Mouse (Mus musculus) layer of hippocampus, adult 11-12 months (tissue): ENCODE measurements around the gene Tbc1d10a.

Source experiments
- DNase-seq: peaks from one replicate; pipeline ENCODE4 v3.0.0; 2022; ENCODE audit warnings: low spot score

Gene Tbc1d10a

DNA sequence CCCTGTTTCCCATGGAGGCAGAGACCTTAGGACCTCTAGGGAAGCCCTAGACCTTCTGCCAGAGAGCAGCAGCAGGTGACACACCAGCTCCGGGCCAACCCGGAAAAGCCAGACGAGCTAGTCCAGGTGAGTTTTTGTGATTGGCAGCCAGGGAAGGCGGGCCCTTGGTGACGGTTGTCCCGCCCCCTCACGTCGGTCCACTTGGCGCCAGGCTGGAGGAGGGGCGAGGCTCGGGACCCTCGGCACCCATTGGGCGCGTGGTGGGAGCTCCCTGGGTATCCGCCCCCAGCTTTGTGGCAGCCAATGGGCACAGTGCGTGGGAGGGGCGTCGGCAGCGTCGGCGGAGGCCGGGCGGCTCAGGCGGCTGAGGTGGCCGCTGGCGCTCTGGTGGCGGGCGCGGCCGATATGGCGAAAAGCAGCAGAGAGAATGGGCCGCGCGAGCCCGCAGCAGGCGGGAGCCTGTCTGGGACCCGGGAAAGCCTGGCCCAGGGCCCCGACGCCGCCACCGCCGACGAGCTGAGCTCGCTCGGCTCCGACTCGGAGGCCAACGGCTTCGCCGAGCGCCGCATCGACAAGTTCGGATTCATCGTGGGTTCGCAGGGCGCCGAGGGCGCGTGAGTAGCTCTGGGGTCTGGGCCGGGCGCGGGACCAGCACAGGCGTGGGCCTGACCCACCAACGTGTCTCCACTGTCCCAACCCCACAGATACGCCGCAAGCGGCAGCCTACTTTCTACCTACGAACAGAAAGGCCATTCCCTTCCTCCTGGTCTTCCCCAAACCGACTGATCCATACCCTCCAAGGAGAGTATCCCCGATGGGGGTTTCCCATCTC lies at the start of gene Tbc1d10a:
Gene Tbc1d10a (plus strand): TSS at position 304 of the 832 bp plus-strand sequence.
- DNase-seq: peak; percentile 98

DNA sequence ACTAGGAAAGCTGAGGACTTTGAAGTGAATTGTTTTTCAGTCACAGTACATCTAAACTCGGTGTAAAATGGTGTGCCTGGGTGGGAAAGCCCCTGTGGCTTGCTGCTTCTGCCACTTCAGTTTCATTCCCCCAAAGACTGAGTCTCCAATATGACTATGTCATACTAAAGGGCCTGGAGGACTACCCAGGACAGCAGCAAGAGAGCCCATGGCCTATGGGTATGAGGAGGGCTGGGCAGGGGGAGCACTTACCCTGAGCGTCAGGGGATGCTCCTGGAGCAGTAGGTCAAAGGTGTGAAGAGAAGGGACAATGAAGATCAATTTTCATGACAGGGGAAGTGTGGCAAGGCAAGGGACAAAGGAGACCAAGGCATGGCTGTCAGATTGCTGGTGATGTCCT lies 47.6 kb upstream of the Tbc1d10a start:
- DNase-seq: no peak

DNA sequence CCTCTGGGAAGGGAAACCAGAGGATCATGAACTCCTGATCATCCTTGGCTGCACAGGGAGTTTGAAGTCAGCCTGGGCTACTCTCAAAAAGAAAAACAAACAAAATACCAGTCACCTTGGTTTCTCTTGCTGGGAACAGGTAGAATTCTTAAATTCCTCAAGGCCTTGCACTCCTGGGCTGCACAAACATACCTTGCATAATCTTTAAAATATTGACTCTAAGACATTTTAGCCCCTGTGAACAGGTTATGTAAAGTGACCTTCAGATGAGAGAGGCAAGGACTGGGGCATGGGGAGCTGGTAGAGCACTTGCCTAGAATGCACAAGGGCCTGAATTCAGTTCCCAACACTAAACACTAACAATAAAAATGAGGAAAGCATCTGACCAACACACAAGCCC lies 45.1 kb upstream of the Tbc1d10a start:
- DNase-seq: no peak

DNA sequence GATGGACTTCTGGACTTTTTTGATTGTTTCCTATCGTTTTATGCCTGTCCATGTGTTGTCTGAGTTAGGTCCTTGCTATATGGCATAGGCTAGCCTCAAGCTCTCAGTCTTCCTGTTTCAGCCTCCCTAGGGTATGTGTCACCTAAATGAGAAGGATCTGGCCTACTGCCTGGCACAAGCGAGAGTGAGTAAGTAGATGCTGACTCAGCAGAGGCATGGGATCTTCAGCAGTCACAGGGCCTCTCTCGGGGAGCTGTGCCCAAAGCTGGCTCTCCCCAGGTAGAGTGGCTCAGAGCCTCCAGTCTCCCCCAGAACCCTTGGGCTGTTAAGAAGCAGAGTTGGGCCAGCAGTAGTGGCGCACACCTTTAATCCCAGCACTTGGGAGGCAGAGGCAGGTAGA lies 44.2 kb upstream of the Tbc1d10a start:
- DNase-seq: no peak

GRCm38 (mm10) chr11:4143281-4144062 lies 43.1 kb upstream of the Tbc1d10a start:
- DNase-seq: no peak

DNA sequence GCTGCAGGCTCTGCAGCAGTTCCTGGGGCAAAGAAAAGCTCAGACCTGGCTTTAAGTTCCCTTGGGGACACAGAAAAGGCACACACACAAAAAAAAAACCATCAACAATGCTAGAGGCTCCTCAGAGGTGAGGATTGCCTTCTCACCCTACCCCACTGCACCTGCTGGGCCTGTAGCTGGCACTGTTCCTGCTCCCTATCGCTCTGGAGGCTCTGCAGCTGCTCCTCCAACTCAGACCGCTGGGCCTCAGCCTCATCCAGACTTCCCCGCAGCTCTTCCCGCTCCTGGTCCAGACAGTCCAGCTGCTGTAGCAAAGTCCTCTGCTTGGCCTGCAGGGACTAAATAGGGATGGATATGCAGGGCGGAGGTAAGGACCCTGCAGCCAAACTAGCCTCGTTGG lies 40.2 kb upstream of the Tbc1d10a start:
- DNase-seq: no peak

- DNase-seq: no peak
Observed at GRCm38 (mm10) chr11:4147098-4147497, 39.5 kb upstream of the Tbc1d10a start.

GRCm38 (mm10) chr11:4148120-4148519 lies 38.5 kb upstream of the Tbc1d10a start:
- no peak for DNase-seq

- DNase-seq: no peak
Observed at GRCm38 (mm10) chr11:4148536-4149156, 37.9 kb upstream of the Tbc1d10a start.

- DNase-seq: no peak
Observed at GRCm38 (mm10) chr11:4149886-4150285, 36.7 kb upstream of the Tbc1d10a start.

- no peak for DNase-seq
Observed at GRCm38 (mm10) chr11:4153694-4154093, 32.9 kb upstream of the Tbc1d10a start.

GRCm38 (mm10) chr11:4155641-4156040 lies 30.9 kb upstream of the Tbc1d10a start:
- no peak for DNase-seq

GRCm38 (mm10) chr11:4158676-4159075 lies 27.9 kb upstream of the Tbc1d10a start:
- no peak for DNase-seq

DNA sequence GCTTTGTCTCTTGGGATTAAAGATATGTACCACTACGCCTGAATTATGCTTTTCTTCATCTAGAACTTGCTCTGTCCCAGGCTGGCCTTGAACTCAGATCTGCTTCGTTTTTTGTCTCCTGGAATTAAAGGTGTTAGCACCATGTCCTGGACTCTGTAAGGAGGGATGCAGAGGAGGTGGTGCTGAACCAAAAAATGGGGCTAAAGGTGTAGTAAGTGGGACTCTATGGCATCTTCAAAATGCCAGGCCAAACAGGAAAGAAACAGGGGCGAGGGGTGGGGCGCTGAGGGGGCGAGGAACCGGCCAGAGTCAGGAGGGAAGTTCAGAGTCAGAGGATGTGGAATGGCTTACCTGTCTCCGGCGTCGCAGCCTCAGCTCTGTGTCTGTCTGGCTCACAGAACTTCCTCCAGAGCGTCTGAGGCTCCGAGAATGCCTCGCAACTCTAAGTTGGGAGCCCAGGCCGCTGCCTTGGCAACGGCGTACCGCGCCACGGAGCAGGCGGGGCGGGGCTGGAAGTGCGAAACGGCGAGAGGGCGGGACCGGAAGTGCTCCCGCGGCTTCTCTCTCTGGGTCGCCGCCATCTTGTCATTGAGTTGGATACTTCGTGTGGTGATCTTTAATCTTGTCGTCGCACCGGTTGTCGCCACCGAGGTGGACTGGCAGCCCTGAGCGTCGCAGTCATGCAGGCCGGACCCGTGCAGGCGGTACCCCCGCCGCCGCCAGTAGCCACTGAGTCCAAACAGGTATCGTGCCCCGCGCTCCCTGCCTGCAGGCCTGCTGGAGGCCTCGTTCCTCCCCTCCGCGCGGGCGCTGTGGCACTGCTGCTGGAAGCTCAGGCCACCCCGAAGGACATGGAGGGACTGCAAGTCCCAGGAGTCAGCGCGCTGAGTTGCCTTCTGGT lies 26.5 kb upstream of the Tbc1d10a start, which contains the start of the genes Ccdc157 and Sf3a1:
Gene Ccdc157 (minus strand): TSS at position 486 of the 901 bp plus-strand sequence.
Gene Sf3a1 (plus strand): TSS at position 543 of the 901 bp plus-strand sequence.
- peak; percentile 93 for DNase-seq

GRCm38 (mm10) chr11:4160758-4161480 lies 25.7 kb upstream of the Tbc1d10a start:
- DNase-seq: no peak

DNA sequence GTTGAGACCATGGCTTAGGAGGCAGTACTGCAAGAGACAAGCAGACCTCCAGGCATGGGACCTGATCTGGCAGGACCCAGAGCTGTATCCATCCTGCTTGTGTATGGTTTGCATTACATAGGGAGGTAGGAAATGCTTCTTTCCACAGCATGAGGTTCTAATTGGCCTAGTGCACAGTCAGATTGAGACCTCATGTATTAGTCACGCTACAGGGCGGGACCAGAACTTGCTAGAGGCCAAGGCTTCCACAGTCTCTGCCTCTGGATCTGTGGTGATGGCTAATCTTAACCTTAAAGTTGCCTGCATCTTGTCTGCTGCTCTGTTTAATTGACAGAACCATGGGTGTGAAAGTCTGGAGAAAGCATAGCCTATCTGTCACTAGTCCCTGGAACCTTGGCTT lies 21.9 kb upstream of the Tbc1d10a start:
- no peak for DNase-seq

DNA sequence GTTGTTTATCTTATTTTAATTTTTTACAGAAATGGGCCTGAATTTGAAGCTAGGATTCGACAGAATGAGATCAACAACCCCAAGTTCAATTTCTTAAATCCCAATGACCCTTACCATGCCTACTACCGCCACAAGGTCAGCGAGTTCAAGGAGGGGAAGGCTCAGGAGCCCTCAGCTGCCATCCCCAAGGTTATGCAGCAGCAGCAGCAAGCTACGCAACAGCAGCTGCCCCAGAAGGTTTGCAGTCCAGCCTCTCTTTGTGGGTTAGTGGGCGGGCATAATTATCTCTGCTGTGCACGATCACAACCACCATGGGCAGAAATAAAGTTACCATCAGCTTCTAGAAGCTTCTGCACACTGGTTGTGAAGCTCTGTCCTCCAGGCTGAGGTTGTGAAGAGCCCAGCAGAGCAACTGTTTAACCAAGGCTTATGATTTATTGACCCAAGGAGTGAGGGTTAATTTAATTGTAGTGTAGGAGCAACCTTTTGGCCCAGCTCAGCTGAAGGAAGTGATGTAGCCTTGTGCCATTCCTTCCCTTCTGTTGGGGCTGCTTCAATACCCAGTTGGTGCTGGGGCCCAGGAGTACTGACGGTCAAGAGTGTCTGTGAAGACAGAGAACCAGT lies 20.0 kb upstream of the Tbc1d10a start:
- no peak for DNase-seq

DNA sequence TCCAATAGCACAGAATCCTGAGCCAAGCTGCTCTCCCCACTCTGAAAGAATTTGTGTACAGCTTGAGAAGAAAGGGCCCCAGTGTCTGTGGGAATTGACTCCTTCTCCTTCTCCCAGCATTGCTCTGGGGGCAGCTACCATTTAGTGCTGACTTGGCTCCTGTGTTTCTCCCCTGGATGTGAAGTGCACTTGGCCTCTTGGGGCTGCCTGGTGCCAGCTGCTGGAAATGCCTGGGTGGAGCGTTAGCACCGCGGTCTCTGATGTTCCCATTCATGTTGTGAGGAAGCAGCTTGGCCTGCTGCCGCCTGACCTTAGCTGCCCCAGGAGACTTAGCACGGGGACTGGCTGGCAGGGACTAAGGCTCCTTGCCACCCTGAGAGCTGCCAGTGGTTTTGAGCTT lies 12.0 kb upstream of the Tbc1d10a start:
- DNase-seq: peak; percentile 66

DNA sequence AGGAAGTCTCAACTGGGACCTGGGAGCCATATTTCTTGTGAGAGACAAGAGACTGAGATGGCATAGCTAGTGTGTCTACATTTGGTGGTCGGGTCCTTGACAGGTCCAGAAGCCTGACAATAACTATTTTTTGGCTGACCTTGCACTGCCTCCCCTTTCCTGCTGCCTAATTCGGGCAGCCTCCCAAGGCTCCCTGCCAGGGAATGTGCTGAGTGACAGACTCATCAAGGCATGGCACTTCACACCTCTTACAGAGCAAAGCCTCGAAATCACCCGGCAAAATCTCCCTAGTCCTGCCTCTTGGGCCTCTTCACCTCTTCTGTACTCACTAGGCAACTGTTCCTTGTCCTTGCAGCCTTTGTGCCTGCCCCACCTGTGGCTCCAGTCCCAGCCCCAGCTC lies 8.9 kb upstream of the Tbc1d10a start:
- no peak for DNase-seq

GRCm38 (mm10) chr11:4182061-4182460 lies 4.5 kb upstream of the Tbc1d10a start:
- no peak for DNase-seq
